Mouse (Mus musculus): ENCODE results near the gene Spag5. TPM values are rescaled to one million over a fixed set of nuclear protein-coding genes. Genes with fewer than 3 reads are reported as not detected.
"Not testable (repeated sequence)": the region's sequence is repeated elsewhere in the genome, so short reads cannot be mapped to it uniquely, and the experiment has no call there.

The Spag5 gene
- polyA plus RNA-seq, 1 experiment from 2014 or later: 33.0 TPM

DNA sequence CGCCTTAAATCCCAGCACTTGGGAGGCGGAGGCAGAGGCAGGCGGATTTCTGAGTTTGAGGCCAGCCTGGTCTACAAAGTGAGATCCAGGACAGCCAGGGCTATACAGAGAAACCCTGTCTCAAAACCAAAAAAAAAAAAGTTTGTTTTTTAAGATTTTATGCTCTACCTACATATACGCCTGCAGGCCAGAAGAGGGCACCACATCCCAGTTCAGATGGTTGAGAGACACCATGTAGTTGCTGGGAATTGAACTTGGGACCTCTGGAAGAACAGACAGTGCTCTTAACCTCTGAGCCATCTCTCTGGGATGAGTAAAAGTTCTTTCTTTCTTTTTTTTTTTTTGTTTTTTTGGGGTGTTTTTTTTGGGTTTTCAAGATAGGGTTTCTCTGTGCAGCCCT, 25.2 kb upstream of the Spag5 start:
- not testable (repeated sequence) for H3K27me3 ChIP-seq (ENCODE audit: control insufficient read depth, insufficient read depth, low read depth, low read length); H3K4me3 ChIP-seq (ENCODE audit: low read depth, low read length); ATAC-seq (ENCODE audit: low read depth); H3K4me1 ChIP-seq (ENCODE audit: control insufficient read depth, low read depth, low read length); H3K27ac ChIP-seq (ENCODE audit: low read length); H3K4me2 ChIP-seq (ENCODE audit: low read depth, low read length); H3K9ac ChIP-seq (ENCODE audit: low read depth, low read length); H3K9me3 ChIP-seq (replicated peaks; ENCODE audit: control insufficient read depth, low read length)
- peaks cover 54% of the 10 kb centered on the region for H3K36me3 ChIP-seq (ENCODE audit: control insufficient read depth, insufficient read depth)
- 84% methylated on average over 4 of the region's 4 CpGs for whole genome bisulfite sequencing (ENCODE audit: insufficient replicate concordance)

DNA sequence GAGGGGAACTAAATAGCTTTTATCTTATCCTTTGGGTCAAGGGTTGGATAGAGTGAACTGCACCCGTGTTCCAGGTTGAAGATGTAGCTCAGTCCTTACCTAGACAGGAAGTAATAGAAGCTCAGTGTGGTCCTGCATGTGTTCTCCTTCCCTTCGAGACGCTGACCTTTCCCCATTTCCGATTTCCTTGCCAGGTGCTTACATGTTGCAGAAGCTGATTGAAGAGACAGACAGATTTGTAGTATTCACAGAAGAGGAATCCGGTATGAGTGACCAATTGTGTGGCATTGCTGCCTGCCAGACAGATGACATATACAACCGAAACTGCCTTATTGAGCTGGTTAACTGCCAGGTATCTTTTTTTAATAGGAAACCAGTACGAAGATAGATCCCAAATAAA, 22.5 kb upstream of the Spag5 start:
- Histone ChIP-seq H3K27ac (ENCODE audit: low read length) (no peak overlapping the region), H3K36me3 (ENCODE audit: control insufficient read depth, insufficient read depth) (peaks cover 53% of the 10 kb centered on the region), H3K4me3 (ENCODE audit: low read depth, low read length) (no peak overlapping the region), H3K9ac (ENCODE audit: low read depth, low read length) (no peak overlapping the region), H3K4me1 (ENCODE audit: control insufficient read depth, low read depth, low read length) (no peaks in the 10 kb centered on the region), H3K9me3 (replicated peaks; ENCODE audit: control insufficient read depth, low read length) (no peaks in the 10 kb centered on the region), H3K4me2 (ENCODE audit: low read depth, low read length) (no peak overlapping the region), H3K27me3 (ENCODE audit: control insufficient read depth, insufficient read depth, low read depth, low read length) (no peaks in the 10 kb centered on the region)
- 77% methylated on average over 7 of the region's 7 CpGs for WGBS (ENCODE audit: insufficient replicate concordance)
- ATAC-seq (ENCODE audit: low read depth): no peak

DNA sequence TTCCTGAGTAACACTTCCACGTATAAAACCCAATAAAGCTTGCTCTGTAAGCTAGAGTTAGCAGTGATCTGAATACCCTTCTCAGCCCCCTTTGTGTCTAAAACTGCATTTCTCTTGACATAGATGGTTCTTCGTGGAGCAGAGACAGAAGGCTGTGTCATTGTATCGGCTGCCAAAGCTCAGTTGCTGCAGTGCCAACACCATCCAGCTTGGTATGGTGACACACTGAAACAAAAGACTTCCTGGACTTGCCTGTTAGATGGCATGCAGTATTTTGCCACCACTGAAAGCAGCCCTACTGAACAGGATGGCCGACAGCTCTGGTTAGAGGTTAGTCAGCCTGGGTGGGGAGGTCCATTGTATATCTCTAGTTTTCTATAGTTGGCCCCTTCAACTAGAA, 21.7 kb upstream of the Spag5 start:
- 87% methylated on average over 4 of the region's 4 CpGs for WGBS (ENCODE audit: insufficient replicate concordance)
- no peak for ATAC-seq (ENCODE audit: low read depth)
- Histone ChIP-seq H3K36me3 (ENCODE audit: control insufficient read depth, insufficient read depth) (peaks cover 55% of the 10 kb centered on the region), H3K4me2 (ENCODE audit: low read depth, low read length) (no peak overlapping the region), H3K4me1 (ENCODE audit: control insufficient read depth, low read depth, low read length) (no peaks in the 10 kb centered on the region), H3K27ac (ENCODE audit: low read length) (no peak overlapping the region), H3K27me3 (ENCODE audit: control insufficient read depth, insufficient read depth, low read depth, low read length) (no peaks in the 10 kb centered on the region), H3K4me3 (ENCODE audit: low read depth, low read length) (no peak overlapping the region), H3K9me3 (replicated peaks; ENCODE audit: control insufficient read depth, low read length) (no peaks in the 10 kb centered on the region), H3K9ac (ENCODE audit: low read depth, low read length) (no peak overlapping the region)

DNA sequence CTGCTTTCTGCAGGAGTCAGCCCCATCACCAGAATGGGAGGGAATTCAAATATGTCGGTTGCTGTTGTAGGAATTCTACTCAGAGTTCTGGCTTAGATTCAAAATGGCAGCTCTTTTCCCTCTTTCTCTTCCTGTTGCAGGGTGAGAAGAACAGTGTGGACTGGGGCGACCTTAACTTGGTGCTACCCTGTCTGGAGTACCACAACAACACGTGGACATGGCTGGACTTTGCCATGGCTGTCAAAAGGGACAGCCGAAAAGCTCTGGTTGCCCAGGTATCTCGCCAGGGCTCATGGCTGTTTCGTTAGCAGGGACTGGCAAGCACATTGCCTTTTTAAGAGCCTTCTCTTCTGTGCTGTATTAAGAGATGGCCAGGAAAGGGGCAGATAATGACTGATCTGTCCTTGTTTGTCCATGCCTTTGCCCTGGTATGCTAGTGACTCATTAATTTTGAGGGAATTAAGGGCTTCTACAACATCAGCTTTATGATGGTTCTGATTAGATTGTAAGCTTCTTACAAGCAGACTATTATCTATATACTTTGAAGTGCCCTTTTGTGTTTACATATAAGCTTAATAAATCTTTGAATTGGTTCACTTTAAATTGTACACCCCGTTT, 12.1 kb upstream of the Spag5 start:
- no peak for ATAC-seq (ENCODE audit: low read depth)
- no peaks in the 10 kb centered on the region for H3K27me3 ChIP-seq (ENCODE audit: control insufficient read depth, insufficient read depth, low read depth, low read length)
- H3K27ac ChIP-seq (ENCODE audit: low read length): no peak overlapping the region
- no peaks in the 10 kb centered on the region for H3K4me1 ChIP-seq (ENCODE audit: control insufficient read depth, low read depth, low read length)
- 74% methylated on average over 7 of the region's 7 CpGs for WGBS (ENCODE audit: insufficient replicate concordance)
- no peak overlapping the region for H3K4me3 ChIP-seq (ENCODE audit: low read depth, low read length)
- peaks cover 39% of the 10 kb centered on the region for H3K36me3 ChIP-seq (ENCODE audit: control insufficient read depth, insufficient read depth)
- H3K9me3 ChIP-seq (replicated peaks; ENCODE audit: control insufficient read depth, low read length): no peaks in the 10 kb centered on the region
- no peak overlapping the region for H3K9ac ChIP-seq (ENCODE audit: low read depth, low read length)
- H3K4me2 ChIP-seq (ENCODE audit: low read depth, low read length): no peak overlapping the region

GRCm38 (mm10) chr11:78290654-78291053, 10.7 kb upstream of the Spag5 start, which contains the start of gene BC030499:
TSS of gene BC030499 (plus strand) at chr11:78290841.
- Histone ChIP-seq H3K9ac (ENCODE audit: low read depth, low read length) (no peak within 1 kb of the TSS), H3K27ac (ENCODE audit: low read length) (no peak within 1 kb of the TSS), H3K4me3 (ENCODE audit: low read depth, low read length) (no peak within 1 kb of the TSS), H3K4me1 (ENCODE audit: control insufficient read depth, low read depth, low read length) (no peaks in the 10 kb centered on the region), H3K9me3 (replicated peaks; ENCODE audit: control insufficient read depth, low read length) (no peaks in the 10 kb centered on the region), H3K27me3 (ENCODE audit: control insufficient read depth, insufficient read depth, low read depth, low read length) (no peaks in the 10 kb centered on the region), H3K4me2 (ENCODE audit: low read depth, low read length) (no peak within 1 kb of the TSS), H3K36me3 (ENCODE audit: control insufficient read depth, insufficient read depth) (peaks cover 25% of the 10 kb centered on the region)
- 73% methylated on average over 4 of the region's 4 CpGs for WGBS (ENCODE audit: insufficient replicate concordance)
- ATAC-seq (ENCODE audit: low read depth): no peak

GRCm38 (mm10) chr11:78294585-78294984, 6.7 kb upstream of the Spag5 start:
- no peak overlapping the region for H3K4me3 ChIP-seq (ENCODE audit: low read depth, low read length)
- WGBS (ENCODE audit: insufficient replicate concordance): 70% methylated on average over 6 of the region's 6 CpGs
- peaks cover 7% of the 10 kb centered on the region for H3K36me3 ChIP-seq (ENCODE audit: control insufficient read depth, insufficient read depth)
- H3K27me3 ChIP-seq (ENCODE audit: control insufficient read depth, insufficient read depth, low read depth, low read length): no peaks in the 10 kb centered on the region
- H3K4me1 ChIP-seq (ENCODE audit: control insufficient read depth, low read depth, low read length): no peaks in the 10 kb centered on the region
- H3K4me2 ChIP-seq (ENCODE audit: low read depth, low read length): no peak overlapping the region
- H3K9ac ChIP-seq (ENCODE audit: low read depth, low read length): no peak overlapping the region
- no peak for ATAC-seq (ENCODE audit: low read depth)
- H3K27ac ChIP-seq (ENCODE audit: low read length): no peak overlapping the region
- no peaks in the 10 kb centered on the region for H3K9me3 ChIP-seq (replicated peaks; ENCODE audit: control insufficient read depth, low read length)

- Histone ChIP-seq H3K9ac (ENCODE audit: low read depth, low read length) (peak overlapping the region; percentile 87), H3K9me3 (replicated peaks; ENCODE audit: control insufficient read depth, low read length) (no peaks in the 10 kb centered on the region), H3K36me3 (ENCODE audit: control insufficient read depth, insufficient read depth) (peaks cover 23% of the 10 kb centered on the region), H3K27me3 (ENCODE audit: control insufficient read depth, insufficient read depth, low read depth, low read length) (no peaks in the 10 kb centered on the region), H3K4me2 (ENCODE audit: low read depth, low read length) (peak overlapping the region; percentile 79), H3K4me3 (ENCODE audit: low read depth, low read length) (peak overlapping the region; percentile 76), H3K4me1 (ENCODE audit: control insufficient read depth, low read depth, low read length) (peaks cover 23% of the 10 kb centered on the region), H3K27ac (ENCODE audit: low read length) (peak overlapping the region; percentile 76)
- WGBS (ENCODE audit: insufficient replicate concordance): 72% methylated on average over 7 of the region's 7 CpGs
- no peak for ATAC-seq (ENCODE audit: low read depth)
Measured at GRCm38 (mm10) chr11:78300917-78301316, 412 bp upstream of the Spag5 start.

DNA sequence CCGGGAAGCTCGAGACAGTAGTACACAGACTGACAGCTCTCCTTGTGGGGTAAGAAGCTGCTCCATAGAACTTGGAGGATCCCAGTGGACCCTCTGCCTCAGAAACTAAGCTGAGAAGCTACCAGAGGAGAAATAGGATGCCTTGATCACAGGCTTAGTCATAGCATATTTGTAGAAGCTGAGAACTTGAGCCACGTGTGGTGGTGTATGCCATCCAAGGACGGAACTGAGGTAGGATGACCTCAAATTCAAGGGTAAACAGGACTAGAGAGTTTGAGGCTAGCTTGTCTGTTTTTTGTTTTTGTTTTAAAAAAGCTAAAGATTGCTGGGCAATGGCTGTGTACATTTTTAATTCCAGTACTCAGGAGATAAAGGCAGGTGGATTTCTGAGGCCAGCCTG, 3.9 kb downstream of the Spag5 start:
- Histone ChIP-seq H3K4me1 (ENCODE audit: control insufficient read depth, low read depth, low read length) (peaks cover 28% of the 10 kb centered on the region), H3K36me3 (ENCODE audit: control insufficient read depth, insufficient read depth) (peaks cover 56% of the 10 kb centered on the region)

DNA sequence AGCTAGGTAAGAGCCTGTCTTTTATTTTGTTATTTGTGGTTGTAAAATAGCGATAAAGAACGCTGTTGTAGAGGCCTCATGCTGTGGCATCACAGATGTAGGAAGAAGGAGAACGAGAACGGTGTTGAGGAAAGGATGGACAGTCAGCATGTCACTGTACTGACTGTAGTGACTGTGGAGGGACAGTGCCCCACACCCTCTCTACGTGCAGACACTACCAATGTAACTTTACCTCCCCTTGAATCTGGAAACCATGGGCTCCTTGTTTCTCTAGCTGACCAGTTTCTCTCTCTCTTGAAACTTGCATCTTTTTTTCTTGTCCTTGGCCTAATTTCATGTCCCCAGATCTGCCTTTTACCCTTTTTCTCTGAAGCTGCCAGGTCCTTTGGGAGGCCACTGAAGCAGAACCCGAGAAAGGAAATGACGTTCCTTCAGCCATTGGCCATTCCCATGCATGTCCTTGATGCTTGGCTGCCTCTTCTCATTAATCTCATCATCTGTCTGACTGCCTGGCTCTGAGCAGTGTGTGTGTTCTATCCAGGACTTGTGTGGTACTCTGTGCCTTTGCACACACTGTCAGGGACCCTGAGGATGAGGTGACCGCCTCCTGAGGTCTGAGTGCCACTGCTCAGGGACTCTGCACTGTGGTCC, 9.7 kb downstream of the Spag5 start:
- peaks cover 5% of the 10 kb centered on the region for H3K4me1 ChIP-seq (ENCODE audit: control insufficient read depth, low read depth, low read length)
- no peak for ATAC-seq (ENCODE audit: low read depth)
- H3K9ac ChIP-seq (ENCODE audit: low read depth, low read length): no peak overlapping the region
- H3K9me3 ChIP-seq (replicated peaks; ENCODE audit: control insufficient read depth, low read length): no peaks in the 10 kb centered on the region
- 90% methylated on average over 8 of the region's 8 CpGs for WGBS (ENCODE audit: insufficient replicate concordance)
- no peak overlapping the region for H3K4me3 ChIP-seq (ENCODE audit: low read depth, low read length)
- peaks cover 72% of the 10 kb centered on the region for H3K36me3 ChIP-seq (ENCODE audit: control insufficient read depth, insufficient read depth)
- H3K27me3 ChIP-seq (ENCODE audit: control insufficient read depth, insufficient read depth, low read depth, low read length): no peaks in the 10 kb centered on the region
- H3K4me2 ChIP-seq (ENCODE audit: low read depth, low read length): no peak overlapping the region
- no peak overlapping the region for H3K27ac ChIP-seq (ENCODE audit: low read length)

More for the DNA sequence above, 3.9 kb downstream of the Spag5 start:
- H3K9ac ChIP-seq (ENCODE audit: low read depth, low read length): no peak overlapping the region
- H3K27me3 ChIP-seq (ENCODE audit: control insufficient read depth, insufficient read depth, low read depth, low read length): no peaks in the 10 kb centered on the region
- no peaks in the 10 kb centered on the region for H3K9me3 ChIP-seq (replicated peaks; ENCODE audit: control insufficient read depth, low read length)
- peak overlapping the region; percentile 9; the same call in 1 of the 2 replicates for H3K4me3 ChIP-seq (ENCODE audit: low read depth, low read length)
- H3K4me2 ChIP-seq (ENCODE audit: low read depth, low read length): peak overlapping the region; percentile 15; the same call in 1 of the 2 replicates
- H3K27ac ChIP-seq (ENCODE audit: low read length): no peak overlapping the region
- ATAC-seq (ENCODE audit: low read depth): no peak
- WGBS (ENCODE audit: insufficient replicate concordance): 81% methylated on average over 4 of the region's 4 CpGs
